Mouse (Mus musculus): ENCODE measurements around the gene Rab5a.

The Rab5a gene

GRCm38 (mm10) chr17:53542536-53542935 is 63.5 kb downstream of the Rab5a start:
- in situ Hi-C loops (cut with MboI; ENCODE audit: low sequenced_read_pairs), result no loop called here

DNA sequence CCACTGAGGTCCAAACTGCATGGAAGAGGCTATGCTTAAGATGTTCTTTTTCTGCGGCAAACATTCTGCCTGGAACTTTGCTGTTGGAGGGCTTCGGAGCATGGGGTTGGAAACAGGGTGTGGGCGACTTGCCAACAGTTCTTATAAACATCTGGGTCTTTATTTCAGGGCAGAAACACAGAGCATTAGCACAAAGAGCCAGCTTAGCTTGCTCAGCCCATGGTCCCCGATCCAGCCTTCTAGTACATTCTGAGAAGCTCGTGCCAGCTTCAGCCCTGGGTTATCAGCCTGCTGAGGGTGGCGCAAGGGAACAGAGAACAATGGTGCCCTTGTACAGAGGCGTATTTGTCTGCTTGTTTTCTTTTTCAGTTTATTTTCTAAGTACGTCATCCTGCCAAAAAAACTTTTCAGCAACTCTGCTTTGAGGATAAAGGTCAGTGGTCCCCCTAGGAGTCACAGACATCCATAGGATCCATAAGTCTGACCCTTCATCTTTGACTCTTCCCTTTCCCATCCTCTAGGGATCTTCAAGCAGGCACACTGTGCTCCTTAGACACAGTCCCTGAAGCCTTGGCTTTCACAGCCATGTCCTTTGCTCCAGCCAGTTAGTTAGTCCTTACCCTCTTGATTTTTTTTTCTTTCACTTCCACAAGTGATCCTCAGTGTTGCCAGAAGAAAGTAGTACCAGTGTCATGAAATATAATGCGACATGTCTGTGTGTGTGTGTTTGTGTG is 64.7 kb downstream of the Rab5a start:
- in situ Hi-C loops (cut with MboI; ENCODE audit: low sequenced_read_pairs), result no loop called here

GRCm38 (mm10) chr17:53551306-53552299 is 72.6 kb downstream of the Rab5a start:
- in situ Hi-C loops (cut with MboI; ENCODE audit: low sequenced_read_pairs), result no loop called here

- in situ Hi-C loops (cut with MboI; ENCODE audit: low sequenced_read_pairs), result no loop called here
These were observed 75.1 kb downstream of the Rab5a start for GRCm38 (mm10) chr17:53554088-53554487.

GRCm38 (mm10) chr17:53554813-53555212 is 75.8 kb downstream of the Rab5a start:
- in situ Hi-C loops (cut with MboI; ENCODE audit: low sequenced_read_pairs), result no loop called here
